7 mouse cellular contexts compared by ENCODE assay signal in genomic region chr11:97799146-97799993, GRCm38 (mm10). TPM values are rescaled to one million over a fixed set of nuclear protein-coding genes. Genes with fewer than 3 reads are reported as not detected.
DNase-seq lines count a peak whose midpoint lies in the region; ATAC-seq and TF ChIP-seq lines count a peak whose summit lies in the region.

No protein-coding gene starts in this region.

- peak overlapping the region; percentile 72 for H3K4me2 ChIP-seq in embryonic facial prominence, embryonic 12.5 days (replicated peaks)
- H3K4me2 ChIP-seq in limb, embryonic 12.5 days = peak overlapping the region; percentile 79
- peak overlapping the region; percentile 84 for H3K4me2 ChIP-seq in midbrain, embryonic 13.5 days (replicated peaks)

- H3K4me3 ChIP-seq in embryonic facial prominence, embryonic 12.5 days = peak overlapping the region; percentile 96
- H3K4me3 ChIP-seq in heart, adult 2 months = peak overlapping the region; percentile 99
- peak overlapping the region; percentile 90 for H3K4me3 ChIP-seq in kidney, adult 2 months (ENCODE audit: insufficient read depth, low read depth, low read length)
- H3K4me3 ChIP-seq in limb, embryonic 12.5 days (replicated peaks) = peak overlapping the region; percentile 66
- H3K4me3 ChIP-seq in midbrain, embryonic 13.5 days (replicated peaks) = peak overlapping the region; percentile 97

- H3K36me3 ChIP-seq in embryonic facial prominence, embryonic 12.5 days = no peaks in the 10 kb centered on the region
- H3K36me3 ChIP-seq in heart, adult 2 months (ENCODE audit: control insufficient read depth, insufficient read depth, low read length) = peaks cover 3% of the 10 kb centered on the region
- no peaks in the 10 kb centered on the region for H3K36me3 ChIP-seq in kidney, adult 2 months (ENCODE audit: control insufficient read depth, insufficient read depth, low read length)
- no peaks in the 10 kb centered on the region for H3K36me3 ChIP-seq in limb, embryonic 12.5 days
- H3K36me3 ChIP-seq in midbrain, embryonic 13.5 days = no peaks in the 10 kb centered on the region

- intact Hi-C loops in heart, adult 2 months (cut with DNase I) = no loop called here

- ATAC-seq in embryonic facial prominence, embryonic 12.5 days (ENCODE audit: insufficient number of reproducible peaks, insufficient read depth, low FRiP score, low TSS enrichment) = peak; percentile 76
- peak; percentile 70 for ATAC-seq in limb, embryonic 12.5 days (ENCODE audit: insufficient number of reproducible peaks, insufficient read depth, low FRiP score, low TSS enrichment, low read depth)
- peak; percentile 84 for ATAC-seq in midbrain, embryonic 13.5 days

- no peak for TF ChIP-seq EP300 in heart, adult 2 months (IDR thresholded peaks at IDR 0.05; ENCODE audit: insufficient read depth, low read depth, low read length)

- H3K79me2 ChIP-seq in heart, adult 2 months (replicated peaks; ENCODE audit: control insufficient read depth, insufficient read depth, low read length) = no peaks in the 10 kb centered on the region

- peak overlapping the region; percentile 88 for H3K9ac ChIP-seq in embryonic facial prominence, embryonic 12.5 days
- H3K9ac ChIP-seq in heart, adult 2 months (ENCODE audit: low read depth, low read length) = peak overlapping the region; percentile 90
- peak overlapping the region; percentile 83 for H3K9ac ChIP-seq in limb, embryonic 12.5 days (replicated peaks)
- H3K9ac ChIP-seq in midbrain, embryonic 13.5 days (replicated peaks) = peak overlapping the region; percentile 98

- H3K27me3 ChIP-seq in embryonic facial prominence, embryonic 12.5 days = no peaks in the 10 kb centered on the region
- no peaks in the 10 kb centered on the region for H3K27me3 ChIP-seq in heart, adult 2 months (ENCODE audit: control insufficient read depth, insufficient read depth, low read length)
- no peaks in the 10 kb centered on the region for H3K27me3 ChIP-seq in kidney, adult 2 months (replicated peaks; ENCODE audit: control insufficient read depth, insufficient read depth, low read length)
- H3K27me3 ChIP-seq in limb, embryonic 12.5 days = no peaks in the 10 kb centered on the region
- no peaks in the 10 kb centered on the region for H3K27me3 ChIP-seq in midbrain, embryonic 13.5 days

- H3K27ac ChIP-seq in embryonic facial prominence, embryonic 12.5 days = peak overlapping the region; percentile 99
- H3K27ac ChIP-seq in heart, adult 2 months = peak overlapping the region; percentile 99
- H3K27ac ChIP-seq in kidney, adult 2 months (ENCODE audit: insufficient read depth, low read depth, low read length) = peak overlapping the region; percentile 96
- H3K27ac ChIP-seq in limb, embryonic 12.5 days = peak overlapping the region; percentile 98
- peak overlapping the region; percentile 97 for H3K27ac ChIP-seq in midbrain, embryonic 13.5 days

- H3K4me1 ChIP-seq in embryonic facial prominence, embryonic 12.5 days = peaks cover 35% of the 10 kb centered on the region
- peaks cover 14% of the 10 kb centered on the region for H3K4me1 ChIP-seq in heart, adult 2 months (ENCODE audit: control insufficient read depth, insufficient read depth, low read length)
- peaks cover 20% of the 10 kb centered on the region for H3K4me1 ChIP-seq in kidney, adult 2 months (ENCODE audit: control insufficient read depth, insufficient read depth, low read length)
- H3K4me1 ChIP-seq in limb, embryonic 12.5 days (replicated peaks) = peaks cover 28% of the 10 kb centered on the region
- peaks cover 32% of the 10 kb centered on the region for H3K4me1 ChIP-seq in midbrain, embryonic 13.5 days (replicated peaks)

- no peak for TF ChIP-seq CTCF in heart, adult 2 months (IDR thresholded peaks at IDR 0.05)
- no peak for TF ChIP-seq CTCF in kidney, adult 2 months (conservative IDR thresholded peaks at IDR 0.05; ENCODE audit: insufficient read depth, insufficient read length, low read depth, low read length)

- under 1% methylated on average over 69 of the region's 71 CpGs for WGBS in embryonic facial prominence, embryonic 12.5 days
- under 1% methylated on average over 71 of the region's 71 CpGs for WGBS in heart, adult 2 months
- WGBS in kidney, adult 2 months = under 1% methylated on average over 71 of the region's 71 CpGs
- WGBS in limb, embryonic 12.5 days = under 1% methylated on average over 71 of the region's 71 CpGs
- 0% methylated on average over 58 of the region's 71 CpGs for WGBS in midbrain, embryonic 13.5 days

- no peaks in the 10 kb centered on the region for H3K9me3 ChIP-seq in embryonic facial prominence, embryonic 12.5 days
- no peaks in the 10 kb centered on the region for H3K9me3 ChIP-seq in limb, embryonic 12.5 days
- no peaks in the 10 kb centered on the region for H3K9me3 ChIP-seq in midbrain, embryonic 13.5 days

- peak; percentile 93 for DNase-seq in adrenal gland, postnatal 14 days
- DNase-seq in heart, adult 2 months = peak; percentile 92 to 93
- DNase-seq in kidney, adult 2 months = peak; percentile 92
- DNase-seq in spleen, adult 12 weeks (ENCODE audit: low spot score) = peak; percentile 67

- peak; percentile 92 for TF ChIP-seq POLR2A in heart, adult 2 months (IDR thresholded peaks at IDR 0.05; ENCODE audit: insufficient read depth, low read depth, low read length)
- peak; percentile 79 for TF ChIP-seq POLR2A in kidney, adult 2 months (IDR thresholded peaks at IDR 0.05; ENCODE audit: low read depth, low read length)

RNA-seq across cellular contexts. Expression of gene Lasp1, which starts 0.6 kb away (rescaled TPM):
- 98.2 and 107 TPM in 2 replicates for total RNA-seq in adrenal gland, postnatal 14 days (2021)
- 117 and 125 TPM in 2 replicates for polyA plus RNA-seq in embryonic facial prominence, embryonic 12.5 days (2016; fragmentation: Nextera tagmentation; extraction: Ambion mirVana)
- total RNA-seq in heart, adult 2 months (2021) = 10 to 100 TPM; 28.2 to 31.6 TPM
- polyA plus RNA-seq in heart, adult 2 months (2012; rRNA removed) = 31.1 and 38.5 TPM in 2 replicates
- polyA plus RNA-seq in kidney, adult 2 months (2012; rRNA removed) = 106 and 110 TPM in 2 replicates
- polyA plus RNA-seq in limb, embryonic 12.5 days (2016; fragmentation: Nextera tagmentation; extraction: Ambion mirVana) = 110 and 120 TPM in 2 replicates
- polyA plus RNA-seq in midbrain, embryonic 13.5 days (2015; fragmentation: Nextera tagmentation; extraction: Ambion mirVana) = 136 and 137 TPM in 2 replicates

RNA-seq across cellular contexts. Expression of gene Rpl23, which starts 17.1 kb away (rescaled TPM):
- 809 and 980 TPM in 2 replicates for total RNA-seq in adrenal gland, postnatal 14 days (2021)
- 474 and 481 TPM in 2 replicates for polyA plus RNA-seq in embryonic facial prominence, embryonic 12.5 days (2016; fragmentation: Nextera tagmentation; extraction: Ambion mirVana)
- 100 to 1,000 TPM; 509 to 574 TPM for total RNA-seq in heart, adult 2 months (2021)
- 103 and 140 TPM in 2 replicates for polyA plus RNA-seq in heart, adult 2 months (2012; rRNA removed)
- polyA plus RNA-seq in kidney, adult 2 months (2012; rRNA removed) = 118 and 181 TPM in 2 replicates
- 513 and 518 TPM in 2 replicates for polyA plus RNA-seq in limb, embryonic 12.5 days (2016; fragmentation: Nextera tagmentation; extraction: Ambion mirVana)
- 363 and 377 TPM in 2 replicates for polyA plus RNA-seq in midbrain, embryonic 13.5 days (2015; fragmentation: Nextera tagmentation; extraction: Ambion mirVana)

RNA-seq across cellular contexts. Expression of gene 1700001P01Rik, which starts 23.7 kb away (rescaled TPM):
- total RNA-seq in adrenal gland, postnatal 14 days (2021) = not detected in 2 replicates
- polyA plus RNA-seq in embryonic facial prominence, embryonic 12.5 days (2016; fragmentation: Nextera tagmentation; extraction: Ambion mirVana) = 0.39 TPM in 1 of 2 replicates, not detected in the other
- total RNA-seq in heart, adult 2 months (2021) = not detected
- polyA plus RNA-seq in heart, adult 2 months (2012; rRNA removed) = 0.20 TPM in 1 of 2 replicates, not detected in the other
- not detected in 2 replicates for polyA plus RNA-seq in kidney, adult 2 months (2012; rRNA removed)
- polyA plus RNA-seq in limb, embryonic 12.5 days (2016; fragmentation: Nextera tagmentation; extraction: Ambion mirVana) = 0.37 TPM in 1 of 2 replicates, not detected in the other
- polyA plus RNA-seq in midbrain, embryonic 13.5 days (2015; fragmentation: Nextera tagmentation; extraction: Ambion mirVana) = 0.81 and 1.1 TPM in 2 replicates

RNA-seq across cellular contexts. Expression of gene Cwc25, which starts 33.0 kb away (rescaled TPM):
- total RNA-seq in adrenal gland, postnatal 14 days (2021) = 17.6 and 18.7 TPM in 2 replicates
- polyA plus RNA-seq in embryonic facial prominence, embryonic 12.5 days (2016; fragmentation: Nextera tagmentation; extraction: Ambion mirVana) = 23.1 and 24.8 TPM in 2 replicates
- total RNA-seq in heart, adult 2 months (2021) = 1 to 10 TPM; 7.6 to 7.9 TPM
- 6.0 and 8.7 TPM in 2 replicates for polyA plus RNA-seq in heart, adult 2 months (2012; rRNA removed)
- polyA plus RNA-seq in kidney, adult 2 months (2012; rRNA removed) = 7.1 and 8.5 TPM in 2 replicates
- polyA plus RNA-seq in limb, embryonic 12.5 days (2016; fragmentation: Nextera tagmentation; extraction: Ambion mirVana) = 24.6 and 25.6 TPM in 2 replicates
- 19.0 and 19.6 TPM in 2 replicates for polyA plus RNA-seq in midbrain, embryonic 13.5 days (2015; fragmentation: Nextera tagmentation; extraction: Ambion mirVana)

RNA-seq across cellular contexts. Expression of gene B230217C12Rik, which starts 41.2 kb away (rescaled TPM):
- total RNA-seq in adrenal gland, postnatal 14 days (2021) = 2.4 and 3.5 TPM in 2 replicates
- polyA plus RNA-seq in embryonic facial prominence, embryonic 12.5 days (2016; fragmentation: Nextera tagmentation; extraction: Ambion mirVana) = 11.3 and 12.4 TPM in 2 replicates
- 1 to 10 TPM in 1 of 2 experiments, under 1 TPM in 1; 0.64 to 1.6 TPM for total RNA-seq in heart, adult 2 months (2021)
- 2.3 and 2.7 TPM in 2 replicates for polyA plus RNA-seq in heart, adult 2 months (2012; rRNA removed)
- 2.0 TPM in 2 replicates for polyA plus RNA-seq in kidney, adult 2 months (2012; rRNA removed)
- 11.8 and 13.2 TPM in 2 replicates for polyA plus RNA-seq in limb, embryonic 12.5 days (2016; fragmentation: Nextera tagmentation; extraction: Ambion mirVana)
- polyA plus RNA-seq in midbrain, embryonic 13.5 days (2015; fragmentation: Nextera tagmentation; extraction: Ambion mirVana) = 23.2 and 24.8 TPM in 2 replicates

Comparison
In these comparisons a context has a peak if more than half of its experiments do, and no peak if none do; other contexts are left out.
1. Peak in every context shown above with its lines: DNase-seq, ATAC-seq, H3K4me3 ChIP-seq and H3K27ac ChIP-seq.